Mouse (Mus musculus): Measurements from ENCODE around the gene Fam163a. TPM values are rescaled to one million over a fixed set of nuclear protein-coding genes. Genes with fewer than 3 reads are reported as not detected.

Gene Fam163a
- polyA plus RNA-seq, 1 experiment from 2014 or later = 3.0 TPM

DNA sequence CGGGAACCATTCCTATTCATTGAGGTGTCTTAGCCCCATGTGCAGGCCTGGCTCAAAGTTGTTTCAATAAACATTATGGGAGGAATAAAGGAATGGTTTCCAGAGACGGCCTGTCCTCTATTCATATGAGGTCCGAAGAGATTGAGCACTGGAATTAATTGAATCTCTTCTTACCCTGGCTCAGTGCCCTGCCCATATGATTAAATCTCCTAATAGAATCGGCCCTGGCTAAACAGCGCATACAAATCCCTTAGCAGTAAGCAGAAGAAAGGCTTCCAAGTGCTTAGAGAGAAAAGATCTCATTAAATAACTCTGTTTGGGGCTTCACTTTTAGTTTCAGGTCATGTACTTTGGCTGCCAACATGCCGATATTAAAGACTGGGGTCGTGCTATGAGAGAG is 12.0 kb downstream of the Fam163a start:
- WGBS = 47% methylated on average over 7 of the region's 7 CpGs
- Histone ChIP-seq H3K4me1 (peaks cover 26% of the 10 kb centered on the region), H3K27me3 (ENCODE audit: poor library complexity, severe bottlenecking) (no peaks in the 10 kb centered on the region; the same call in 1 of the 2 replicates), H3K36me3 (replicated peaks) (no peaks in the 10 kb centered on the region), H3K27ac (no peak overlapping the region), H3K9me3 (no peaks in the 10 kb centered on the region), H3K4me3 (no peak overlapping the region)
- DNase-seq (ENCODE audit: extremely low spot score, low spot score) = no peak

DNA sequence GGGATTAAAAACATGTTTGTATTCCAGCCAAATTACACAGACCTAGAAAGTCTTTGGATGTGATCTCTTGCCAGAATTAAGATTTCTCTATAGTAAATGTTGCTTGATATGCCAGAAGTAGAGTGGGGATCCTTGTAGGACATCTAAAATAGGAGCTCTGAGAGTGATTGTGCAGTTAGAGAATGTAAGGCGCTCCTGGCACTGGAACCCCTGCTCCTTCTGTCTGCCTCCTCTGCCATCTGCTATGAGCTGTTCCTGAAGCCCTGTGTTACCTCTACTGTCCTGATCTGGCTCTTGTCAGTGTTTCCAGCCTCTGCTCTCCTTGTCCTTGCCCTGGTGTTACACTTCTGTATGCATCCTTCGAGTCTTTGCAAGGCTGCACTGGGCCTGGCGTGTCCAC is 18.2 kb downstream of the Fam163a start:
- H3K4me1 ChIP-seq = peaks cover 41% of the 10 kb centered on the region
- WGBS = 85% methylated on average over 3 of the region's 3 CpGs
- H3K4me3 ChIP-seq = no peak overlapping the region
- H3K27ac ChIP-seq = no peak overlapping the region
- H3K27me3 ChIP-seq (ENCODE audit: poor library complexity, severe bottlenecking) = peaks cover 26% of the 10 kb centered on the region
- H3K9me3 ChIP-seq = peaks cover 5% of the 10 kb centered on the region; the same call in 1 of the 2 replicates
- no peak for DNase-seq (ENCODE audit: extremely low spot score, low spot score)
- H3K36me3 ChIP-seq (replicated peaks) = no peaks in the 10 kb centered on the region

GRCm38 (mm10) chr1:156184158-156184571 is 20.7 kb downstream of the Fam163a start:
- Histone ChIP-seq H3K4me1 (peaks cover 57% of the 10 kb centered on the region), H3K27me3 (ENCODE audit: poor library complexity, severe bottlenecking) (peaks cover 32% of the 10 kb centered on the region), H3K27ac (peak overlapping the region; percentile 70), H3K9me3 (peaks cover 5% of the 10 kb centered on the region; the same call in 1 of the 2 replicates), H3K4me3 (no peak overlapping the region), H3K36me3 (replicated peaks) (no peaks in the 10 kb centered on the region)
- WGBS = 56% methylated on average over 11 of the region's 11 CpGs
- peak; percentile 31 for DNase-seq (ENCODE audit: extremely low spot score, low spot score)

GRCm38 (mm10) chr1:156183176-156183958 is 21.5 kb downstream of the Fam163a start:
- Histone ChIP-seq H3K36me3 (replicated peaks) (no peaks in the 10 kb centered on the region), H3K27ac (peak overlapping the region; percentile 70), H3K4me3 (no peak overlapping the region; the same call in 1 of the 2 replicates), H3K27me3 (ENCODE audit: poor library complexity, severe bottlenecking) (peaks cover 32% of the 10 kb centered on the region), H3K9me3 (peaks cover 5% of the 10 kb centered on the region; the same call in 1 of the 2 replicates), H3K4me1 (peaks cover 57% of the 10 kb centered on the region)
- 29% methylated on average over 6 of the region's 6 CpGs for WGBS
- no peak for DNase-seq (ENCODE audit: extremely low spot score, low spot score)

DNA sequence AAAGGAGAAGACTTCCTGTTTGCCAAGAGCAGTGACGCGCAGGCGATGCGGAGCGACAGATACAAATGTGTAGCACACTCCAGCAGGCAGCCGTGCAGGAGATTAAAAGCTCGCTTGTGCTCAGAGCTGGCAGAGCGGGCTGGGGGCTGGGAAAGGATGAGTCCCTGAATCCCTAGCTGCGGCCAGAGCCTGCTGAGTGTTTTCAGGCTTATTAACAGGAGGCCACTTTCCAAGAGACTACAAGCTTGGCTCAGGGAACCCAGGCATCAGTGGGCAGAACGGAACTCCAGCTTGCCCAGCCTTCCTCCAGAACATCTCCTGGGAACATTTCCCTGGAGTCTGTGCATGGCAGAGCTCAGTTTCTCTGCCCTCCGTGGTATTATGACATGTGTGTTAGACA is 25.0 kb downstream of the Fam163a start:
- Histone ChIP-seq H3K27me3 (ENCODE audit: poor library complexity, severe bottlenecking) (peaks cover 15% of the 10 kb centered on the region), H3K36me3 (replicated peaks) (no peaks in the 10 kb centered on the region), H3K4me3 (no peak overlapping the region), H3K4me1 (peaks cover 52% of the 10 kb centered on the region), H3K27ac (peak overlapping the region; percentile 54; the same call in 1 of the 2 replicates), H3K9me3 (no peaks in the 10 kb centered on the region)
- 35% methylated on average over 11 of the region's 11 CpGs for WGBS
- DNase-seq (ENCODE audit: extremely low spot score, low spot score) = no peak

DNA sequence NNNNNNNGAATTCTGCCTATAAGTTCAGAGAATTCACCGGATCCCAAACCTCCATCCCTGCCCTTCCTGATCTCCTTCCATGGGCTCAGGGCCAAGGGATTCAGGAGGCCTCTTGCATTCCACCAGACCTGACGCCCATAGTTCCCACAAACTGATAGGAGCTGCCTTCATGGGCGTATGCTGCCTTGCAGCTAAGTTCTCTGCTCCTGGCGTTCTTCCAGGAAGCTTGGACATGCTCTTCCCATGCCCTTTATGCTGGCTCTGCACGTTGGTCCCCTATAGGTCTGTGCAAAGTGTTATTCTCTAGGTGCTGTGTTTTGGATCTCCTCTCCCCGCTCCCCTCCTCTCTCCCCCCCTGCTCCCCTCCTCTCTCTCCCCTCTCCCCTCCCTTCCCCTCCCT is 36.1 kb downstream of the Fam163a start:
- H3K27ac ChIP-seq = no peak overlapping the region
- 66% methylated on average over 6 of the region's 6 CpGs for whole genome bisulfite sequencing
- no peaks in the 10 kb centered on the region for H3K36me3 ChIP-seq (replicated peaks)
- no peak for DNase-seq (ENCODE audit: extremely low spot score, low spot score)
- H3K4me3 ChIP-seq = no peak overlapping the region
- H3K9me3 ChIP-seq = peaks cover 9% of the 10 kb centered on the region; the same call in 1 of the 2 replicates
- no peaks in the 10 kb centered on the region for H3K27me3 ChIP-seq (ENCODE audit: poor library complexity, severe bottlenecking)
- H3K4me1 ChIP-seq = no peaks in the 10 kb centered on the region

DNA sequence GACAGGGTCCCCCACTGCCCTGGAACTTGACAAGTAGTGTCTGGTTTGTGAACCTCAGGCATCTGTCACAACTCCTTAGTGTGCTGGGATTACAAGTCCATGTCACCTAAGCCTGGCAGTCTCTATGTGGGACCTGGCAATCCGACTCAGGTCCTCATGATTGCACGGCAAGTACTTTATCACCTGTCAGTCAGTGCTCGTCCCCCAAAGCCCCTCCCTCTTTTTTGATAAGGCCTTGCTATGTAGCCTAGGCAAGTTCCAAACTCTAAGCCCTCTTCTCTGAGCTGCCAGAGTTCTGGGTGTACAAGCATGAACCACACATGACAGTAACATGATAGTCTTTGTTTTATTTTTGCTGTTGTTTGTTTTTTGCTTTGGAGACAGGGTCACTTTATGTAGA is 88.1 kb downstream of the Fam163a start:
- Histone ChIP-seq H3K4me1 (peaks cover 15% of the 10 kb centered on the region), H3K27me3 (ENCODE audit: poor library complexity, severe bottlenecking) (no peaks in the 10 kb centered on the region)
- 76% methylated on average over 3 of the region's 3 CpGs for whole genome bisulfite sequencing

GRCm38 (mm10) chr1:156113884-156114499 is 90.8 kb downstream of the Fam163a start:
- H3K36me3 ChIP-seq (replicated peaks) = no peaks in the 10 kb centered on the region
- H3K4me3 ChIP-seq = no peak overlapping the region
- H3K27ac ChIP-seq = no peak overlapping the region
- H3K4me1 ChIP-seq = peaks cover 20% of the 10 kb centered on the region
- H3K9me3 ChIP-seq = no peaks in the 10 kb centered on the region
- no peak for DNase-seq (ENCODE audit: extremely low spot score, low spot score)
- WGBS = 79% methylated on average over 8 of the region's 8 CpGs
- no peaks in the 10 kb centered on the region for H3K27me3 ChIP-seq (ENCODE audit: poor library complexity, severe bottlenecking)

More for the DNA sequence above, 88.1 kb downstream of the Fam163a start:
- Histone ChIP-seq H3K9me3 (no peaks in the 10 kb centered on the region), H3K36me3 (replicated peaks) (no peaks in the 10 kb centered on the region), H3K4me3 (no peak overlapping the region), H3K27ac (no peak overlapping the region)
- DNase-seq (ENCODE audit: extremely low spot score, low spot score) = no peak

DNA sequence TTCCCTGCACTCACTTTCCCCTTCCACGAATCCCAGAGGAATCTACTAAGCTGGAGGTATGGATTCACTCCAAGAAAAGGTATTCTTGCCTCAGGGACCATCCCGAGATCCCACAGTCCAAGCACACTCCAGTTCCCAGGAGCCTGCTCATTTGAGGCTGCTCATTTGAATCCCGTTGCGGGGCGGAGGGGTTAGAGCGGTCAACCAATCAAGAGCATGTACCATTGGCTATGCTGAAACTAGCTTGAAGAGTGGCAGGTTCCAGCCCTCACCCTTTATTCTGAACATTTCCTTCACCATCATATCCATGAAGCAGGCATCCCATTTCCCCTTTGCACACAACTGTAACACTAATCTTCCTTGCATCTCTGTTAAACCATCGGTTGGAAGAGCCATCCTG is 92.7 kb downstream of the Fam163a start:
- DNase-seq (ENCODE audit: extremely low spot score, low spot score) = no peak
- no peaks in the 10 kb centered on the region for H3K27me3 ChIP-seq (ENCODE audit: poor library complexity, severe bottlenecking)
- H3K36me3 ChIP-seq (replicated peaks) = no peaks in the 10 kb centered on the region
- no peak overlapping the region for H3K27ac ChIP-seq
- H3K9me3 ChIP-seq = no peaks in the 10 kb centered on the region
- 66% methylated on average over 7 of the region's 7 CpGs for WGBS
- peaks cover 28% of the 10 kb centered on the region for H3K4me1 ChIP-seq
- no peak overlapping the region for H3K4me3 ChIP-seq

DNA sequence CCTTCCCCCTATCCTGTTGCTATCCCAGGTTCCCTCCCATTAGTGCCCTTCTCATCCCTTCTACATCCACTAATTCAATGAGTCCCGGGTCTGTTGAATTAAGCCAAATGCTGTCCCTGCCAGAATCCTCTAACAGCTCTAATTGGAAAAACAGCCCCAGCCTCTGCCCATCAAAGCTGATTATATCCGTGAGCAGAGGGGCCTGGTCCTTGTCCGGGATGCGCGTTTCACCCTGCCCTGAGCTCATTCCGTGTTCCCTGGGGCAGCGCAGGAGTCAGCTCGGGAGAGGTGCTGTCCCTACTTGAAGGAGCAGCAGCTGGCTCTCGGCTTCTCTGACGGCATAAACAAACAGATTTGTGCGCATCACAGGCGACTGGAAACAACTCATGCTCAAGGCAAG is 93.1 kb downstream of the Fam163a start:
- DNase-seq (ENCODE audit: extremely low spot score, low spot score) = no peak
- no peaks in the 10 kb centered on the region for H3K36me3 ChIP-seq (replicated peaks)
- no peaks in the 10 kb centered on the region for H3K9me3 ChIP-seq
- H3K4me1 ChIP-seq = peaks cover 28% of the 10 kb centered on the region
- 40% methylated on average over 12 of the region's 12 CpGs for WGBS
- no peaks in the 10 kb centered on the region for H3K27me3 ChIP-seq (ENCODE audit: poor library complexity, severe bottlenecking)
- H3K27ac ChIP-seq = no peak overlapping the region
- no peak overlapping the region for H3K4me3 ChIP-seq

DNA sequence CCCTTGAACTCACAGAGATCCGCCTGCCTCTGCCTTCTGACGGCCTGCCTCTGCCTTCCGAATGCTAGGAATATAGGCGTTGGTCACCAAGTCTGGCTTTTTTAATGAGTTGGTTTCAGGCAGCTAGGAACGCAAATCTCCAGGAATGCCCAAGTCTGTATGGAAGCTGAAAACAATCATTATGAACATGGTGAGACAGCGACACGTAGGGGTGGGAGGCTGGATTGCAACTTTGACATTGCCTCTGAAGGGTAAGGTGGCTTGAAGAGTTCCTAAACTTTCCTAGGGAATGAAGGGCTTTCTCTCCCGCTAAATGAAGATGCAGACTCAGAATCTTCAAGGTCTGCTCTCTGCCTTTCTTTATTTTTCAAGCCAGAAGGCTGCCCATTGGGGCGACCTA is 93.7 kb downstream of the Fam163a start:
- no peaks in the 10 kb centered on the region for H3K27me3 ChIP-seq (ENCODE audit: poor library complexity, severe bottlenecking)
- WGBS = 75% methylated on average over 9 of the region's 9 CpGs
- no peak for DNase-seq (ENCODE audit: extremely low spot score, low spot score)
- no peak overlapping the region for H3K27ac ChIP-seq
- no peaks in the 10 kb centered on the region for H3K36me3 ChIP-seq (replicated peaks)
- peaks cover 28% of the 10 kb centered on the region for H3K4me1 ChIP-seq
- H3K9me3 ChIP-seq = no peaks in the 10 kb centered on the region
- no peak overlapping the region for H3K4me3 ChIP-seq

DNA sequence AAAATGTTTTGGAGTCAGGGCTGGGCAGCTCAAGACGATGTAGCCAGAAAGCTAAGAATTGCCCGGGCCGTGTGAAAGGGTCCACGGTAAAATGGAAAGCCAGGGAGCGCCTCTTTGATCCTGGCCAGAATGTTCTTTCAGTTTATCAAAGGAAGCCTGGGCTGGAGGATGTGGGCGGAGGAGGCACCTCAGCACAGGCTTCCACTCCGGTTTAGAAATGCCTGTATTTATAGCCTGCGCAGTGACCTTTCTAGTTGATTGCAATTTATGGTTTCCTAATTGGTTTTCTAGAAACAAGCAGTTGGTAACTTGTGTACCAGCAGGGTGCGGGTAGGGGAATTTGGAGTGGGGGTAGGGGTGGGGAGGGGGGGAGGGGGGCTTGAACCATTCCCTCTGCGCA is 96.4 kb downstream of the Fam163a start:
- 45% methylated on average over 10 of the region's 10 CpGs for WGBS
- Histone ChIP-seq H3K36me3 (replicated peaks) (no peaks in the 10 kb centered on the region), H3K27me3 (ENCODE audit: poor library complexity, severe bottlenecking) (no peaks in the 10 kb centered on the region), H3K9me3 (peaks cover 3% of the 10 kb centered on the region; the same call in 1 of the 2 replicates), H3K4me1 (peaks cover 17% of the 10 kb centered on the region), H3K4me3 (no peak overlapping the region), H3K27ac (no peak overlapping the region)
- DNase-seq (ENCODE audit: extremely low spot score, low spot score) = no peak

DNA sequence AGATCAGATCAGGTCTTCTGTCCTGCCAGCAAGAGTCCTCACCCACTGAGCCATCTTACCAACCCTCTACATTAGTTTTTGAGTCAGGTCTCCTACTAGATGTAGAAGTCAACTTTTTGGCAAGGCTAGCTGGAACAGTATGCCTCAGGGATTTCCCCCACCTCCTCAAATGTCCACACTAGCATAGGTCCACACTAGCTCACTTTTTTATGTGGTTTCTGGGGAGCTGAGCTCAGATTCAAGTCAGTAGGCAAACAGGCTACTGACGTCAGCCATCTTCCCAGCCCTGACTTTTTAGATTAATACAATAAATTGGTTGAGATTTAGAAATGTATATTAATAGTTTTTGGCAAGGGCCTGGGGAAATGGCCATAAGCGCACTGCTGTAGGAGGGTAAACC is 97.4 kb downstream of the Fam163a start:
- Histone ChIP-seq H3K36me3 (replicated peaks) (no peaks in the 10 kb centered on the region), H3K27me3 (ENCODE audit: poor library complexity, severe bottlenecking) (no peaks in the 10 kb centered on the region), H3K4me3 (no peak overlapping the region), H3K27ac (no peak overlapping the region), H3K4me1 (peaks cover 17% of the 10 kb centered on the region), H3K9me3 (peaks cover 3% of the 10 kb centered on the region; the same call in 1 of the 2 replicates)
- no peak for DNase-seq (ENCODE audit: extremely low spot score, low spot score)
- 87% methylated on average over 2 of the region's 2 CpGs for WGBS
